Mouse (Mus musculus) left cerebral cortex, adult 11 months (tissue): ENCODE measurements at regions not wholly inside any gene's neighbourhood (a gene's known extent, or its start where the extent isn't known, plus 50 kb on each side); places are given as distances from the start of the nearest gene placed in this dataset.

Experiments used
- DNase-seq: peaks from one replicate; pipeline ENCODE4 v3.0.0; 2022; ENCODE audit warnings: low spot score

DNA sequence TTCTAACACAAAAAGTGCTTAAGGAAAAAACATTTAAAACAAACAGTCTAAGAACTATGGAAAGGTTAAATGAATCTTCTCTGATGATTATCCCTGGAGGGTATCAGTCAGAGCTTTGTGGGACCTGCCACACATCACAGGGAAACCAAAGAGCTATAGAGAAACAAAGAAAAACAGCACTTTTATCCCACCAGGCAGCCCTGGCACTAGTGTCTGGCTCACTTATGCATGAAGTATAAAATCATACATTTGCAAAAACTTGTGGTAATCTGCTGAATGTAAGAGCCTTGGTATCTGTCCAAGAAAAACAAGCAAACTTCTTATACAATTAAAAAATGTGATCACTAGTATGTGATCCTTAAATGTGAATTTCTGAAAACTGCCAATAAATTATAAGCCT, 972.4 kb upstream of the Ctnnd2 start:
- DNase-seq: no peak

DNA sequence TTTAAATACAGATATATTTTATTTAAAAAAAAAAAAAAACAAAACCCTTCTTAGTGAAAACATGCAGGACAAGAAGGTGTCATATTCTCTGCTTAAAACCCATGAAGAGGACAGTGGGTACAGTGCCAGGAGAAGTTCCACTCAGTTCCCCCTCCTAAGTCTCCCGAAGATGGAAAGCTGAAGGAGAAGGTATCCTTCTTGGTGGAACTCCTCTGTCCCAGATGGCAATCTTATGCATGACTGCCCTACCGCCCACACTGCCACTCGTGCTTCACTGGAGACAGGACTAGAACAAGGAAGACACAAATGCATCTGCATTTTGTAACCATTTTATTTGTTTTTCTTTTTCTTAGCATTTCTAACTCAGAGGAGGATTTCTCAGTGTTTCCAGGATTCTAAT, 948.7 kb upstream of the Ctnnd2 start:
- no peak for DNase-seq

DNA sequence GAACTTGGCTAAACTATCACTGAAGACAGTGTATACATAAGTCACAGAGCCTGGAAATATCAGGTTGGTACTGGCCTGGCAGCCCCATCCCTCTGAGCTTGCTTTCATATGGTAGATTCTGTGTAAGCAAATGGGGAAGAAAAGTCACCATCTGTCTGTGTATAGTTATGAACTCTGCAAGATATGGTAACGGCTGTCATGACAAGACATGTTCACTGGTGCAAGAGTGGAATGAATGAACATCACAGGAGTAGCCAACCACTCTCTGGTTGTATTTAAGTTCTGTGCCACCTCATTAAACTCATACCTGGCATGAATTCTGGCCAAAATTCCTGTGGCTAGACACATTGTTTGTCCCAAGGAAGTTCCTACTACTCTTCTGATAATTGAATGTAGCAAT, 945.5 kb upstream of the Ctnnd2 start:
- DNase-seq: no peak

DNA sequence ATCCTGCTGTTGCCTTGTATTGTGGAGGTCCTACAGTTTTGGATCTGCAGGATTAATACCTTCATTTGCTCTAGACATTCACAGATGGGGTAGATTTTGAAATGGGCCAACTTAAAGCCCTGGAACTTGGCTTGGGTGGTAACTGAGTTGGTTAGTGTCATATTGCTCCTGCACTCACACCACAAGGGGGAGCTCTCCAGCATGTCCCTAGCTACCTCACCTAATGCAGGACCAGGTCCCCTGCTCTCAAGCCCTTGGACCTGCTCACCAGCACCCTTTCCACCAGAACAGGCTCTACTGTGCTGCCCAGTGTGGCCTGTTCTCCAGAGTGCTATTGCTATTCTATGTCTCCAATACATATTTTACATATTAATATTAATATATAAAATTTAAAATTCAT, 937.8 kb upstream of the Ctnnd2 start:
- DNase-seq: no peak

DNA sequence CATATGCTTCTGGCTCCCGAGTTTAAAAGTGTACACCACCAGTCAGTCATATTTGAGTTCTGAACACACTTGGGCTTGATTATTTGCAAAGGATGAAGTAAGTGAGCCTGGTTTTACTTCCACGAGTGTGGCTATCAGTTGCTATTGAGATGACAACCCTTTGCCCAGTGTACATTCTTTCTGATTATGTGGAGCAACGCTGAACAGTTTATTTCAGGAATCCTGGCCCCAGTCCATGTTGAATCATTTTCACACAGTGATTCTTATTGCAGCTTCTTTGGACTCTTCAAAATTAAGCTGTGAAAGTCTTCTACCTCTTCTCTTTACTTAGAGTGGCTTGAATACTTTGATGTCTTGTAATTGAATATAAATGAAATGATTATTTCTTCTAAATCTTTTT, 917.2 kb upstream of the Ctnnd2 start:
- peak; percentile 13 for DNase-seq

DNA sequence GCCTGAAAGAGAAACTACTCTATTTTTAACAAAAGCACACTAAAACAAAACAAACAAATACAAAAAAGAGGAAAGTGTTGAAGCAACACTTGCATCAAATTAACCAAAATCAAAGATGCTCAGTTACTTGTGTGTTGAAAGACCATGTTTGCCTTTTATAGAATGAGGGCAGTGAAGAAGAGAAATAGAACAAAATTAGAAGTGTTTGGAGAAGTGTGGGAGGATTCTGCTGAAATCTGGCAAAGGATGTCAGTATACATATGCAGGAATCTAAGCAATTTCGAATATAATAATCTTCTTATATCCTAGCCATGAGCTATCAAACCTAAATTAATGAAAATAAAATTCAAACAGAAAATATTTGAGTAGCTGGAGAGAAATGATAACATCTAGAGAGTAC, 905.6 kb upstream of the Ctnnd2 start:
- peak; percentile 3 for DNase-seq

DNA sequence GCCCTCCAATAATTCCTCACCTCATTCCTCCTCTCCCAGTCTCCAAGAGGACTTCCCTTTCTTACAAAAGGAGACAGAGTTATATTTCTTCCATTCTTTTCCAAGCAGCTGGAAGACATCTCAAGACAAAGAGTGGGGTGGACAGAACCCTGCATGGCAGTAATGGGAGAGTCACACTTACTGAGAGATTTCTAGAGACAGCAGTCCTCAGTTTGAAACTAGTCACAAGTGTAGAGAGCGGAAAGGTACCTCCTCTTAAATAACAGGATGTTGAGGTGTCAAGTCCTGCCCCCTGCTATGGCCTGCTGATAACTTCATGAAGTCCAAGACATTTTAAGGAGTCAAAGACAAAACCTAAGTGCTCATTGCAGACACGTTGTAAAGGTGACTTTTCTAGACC, 875.9 kb upstream of the Ctnnd2 start:
- DNase-seq: no peak
